Mouse (Mus musculus): Measurements from ENCODE around the gene Cnmd. TPM values are rescaled to one million over a fixed set of nuclear protein-coding genes. Genes with fewer than 3 reads are reported as not detected.

Cnmd gene
- polyA plus RNA-seq (2016; fragmentation: Nextera tagmentation; extraction: Ambion mirVana), result 1.7 and 2.9 TPM in 2 replicates

- Histone ChIP-seq H3K9me3 (no peaks in the 10 kb centered on the region), H3K4me3 (peak within 1 kb of the TSS; percentile 48), H3K27me3 (ENCODE audit: insufficient read depth, poor library complexity, severe bottlenecking) (peaks cover 16% of the 10 kb centered on the region), H3K36me3 (no peaks in the 10 kb centered on the region), H3K27ac (no peak within 1 kb of the TSS), H3K4me1 (peaks cover 9% of the 10 kb centered on the region; the same call in 1 of the 2 replicates)
- DNase-seq (ENCODE audit: low spot score), result no peak
- WGBS, result 55% methylated on average over 4 of the region's 4 CpGs
These were observed at the start of gene Cnmd for GRCm38 (mm10) chr14:79662001-79662400. Gene Cnmd, minus strand, starts transcription at chr14:79662170.

- H3K36me3 ChIP-seq, result no peaks in the 10 kb centered on the region
- H3K27me3 ChIP-seq (ENCODE audit: insufficient read depth, poor library complexity, severe bottlenecking), result no peaks in the 10 kb centered on the region
- no peak overlapping the region for H3K27ac ChIP-seq
- H3K9me3 ChIP-seq, result no peaks in the 10 kb centered on the region
- H3K4me1 ChIP-seq, result no peaks in the 10 kb centered on the region; the same call in 1 of the 2 replicates
- no peak overlapping the region for H3K4me3 ChIP-seq
- 84% methylated on average over 4 of the region's 4 CpGs for WGBS
- DNase-seq (ENCODE audit: low spot score), result no peak
These were observed 49.3 kb upstream of the Cnmd start for GRCm38 (mm10) chr14:79711301-79711700.

DNA sequence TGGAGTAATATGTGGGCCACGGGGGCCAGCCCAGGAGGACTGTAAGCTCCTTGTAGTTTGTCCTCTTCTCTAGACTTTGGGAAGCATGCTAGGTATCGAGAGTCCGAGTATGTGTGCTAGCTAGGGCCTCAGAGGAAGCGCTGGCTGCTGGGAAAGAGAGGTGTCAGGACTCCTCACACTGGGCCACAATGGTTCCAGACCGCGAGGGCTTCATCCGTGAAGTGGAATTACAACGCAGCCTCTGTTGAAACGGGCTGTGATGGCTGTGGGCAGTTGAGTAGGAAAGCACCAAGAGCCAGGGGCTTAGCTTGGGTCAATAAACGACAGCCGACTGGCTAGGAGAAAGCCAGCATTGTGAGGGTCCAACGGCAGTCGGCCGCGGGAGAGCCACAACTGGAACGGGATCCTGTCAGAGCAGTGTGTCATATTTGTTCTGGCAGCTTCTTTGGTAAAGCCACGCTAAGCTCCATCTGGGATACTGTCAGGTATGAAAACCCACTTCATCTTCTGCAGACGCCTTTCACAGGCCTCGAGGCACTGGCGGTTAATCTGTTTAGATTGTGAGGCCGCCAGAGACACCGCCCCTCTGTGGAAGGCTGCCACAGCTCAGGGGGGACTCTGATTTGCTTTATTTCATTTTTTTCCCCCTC lies 41.7 kb upstream of the Cnmd start:
- DNase-seq (ENCODE audit: low spot score), result no peak
- H3K36me3 ChIP-seq, result no peaks in the 10 kb centered on the region
- 85% methylated on average over 22 of the region's 22 CpGs for WGBS
- H3K9me3 ChIP-seq, result no peaks in the 10 kb centered on the region
- no peak overlapping the region for H3K27ac ChIP-seq
- H3K27me3 ChIP-seq (ENCODE audit: insufficient read depth, poor library complexity, severe bottlenecking), result no peaks in the 10 kb centered on the region
- no peak overlapping the region for H3K4me3 ChIP-seq
- no peaks in the 10 kb centered on the region for H3K4me1 ChIP-seq

DNA sequence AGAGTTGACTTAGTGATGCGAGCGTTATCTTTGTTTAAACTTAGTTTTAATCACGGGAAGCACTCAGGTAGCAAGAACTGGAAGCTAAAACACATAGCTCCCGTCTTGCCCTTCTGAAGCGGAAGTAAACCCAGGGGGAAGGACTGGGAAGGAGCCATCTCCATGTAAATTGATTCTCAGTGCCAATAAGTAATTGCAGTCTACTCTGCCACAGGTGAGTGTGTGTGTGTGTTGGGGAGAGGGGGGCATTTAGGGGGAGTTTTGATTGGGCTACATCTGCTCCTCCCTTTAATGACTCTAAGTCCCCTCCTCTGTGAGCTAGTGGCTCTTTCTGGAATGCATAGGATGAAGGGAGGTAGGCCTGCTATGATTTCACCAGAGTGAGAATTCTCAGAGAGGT lies 39.6 kb upstream of the Cnmd start:
- Histone ChIP-seq H3K4me3 (no peak overlapping the region), H3K27ac (no peak overlapping the region), H3K4me1 (no peaks in the 10 kb centered on the region), H3K27me3 (ENCODE audit: insufficient read depth, poor library complexity, severe bottlenecking) (no peaks in the 10 kb centered on the region), H3K9me3 (no peaks in the 10 kb centered on the region), H3K36me3 (no peaks in the 10 kb centered on the region)
- DNase-seq (ENCODE audit: low spot score), result no peak
- WGBS, result 75% methylated on average over 5 of the region's 5 CpGs

DNA sequence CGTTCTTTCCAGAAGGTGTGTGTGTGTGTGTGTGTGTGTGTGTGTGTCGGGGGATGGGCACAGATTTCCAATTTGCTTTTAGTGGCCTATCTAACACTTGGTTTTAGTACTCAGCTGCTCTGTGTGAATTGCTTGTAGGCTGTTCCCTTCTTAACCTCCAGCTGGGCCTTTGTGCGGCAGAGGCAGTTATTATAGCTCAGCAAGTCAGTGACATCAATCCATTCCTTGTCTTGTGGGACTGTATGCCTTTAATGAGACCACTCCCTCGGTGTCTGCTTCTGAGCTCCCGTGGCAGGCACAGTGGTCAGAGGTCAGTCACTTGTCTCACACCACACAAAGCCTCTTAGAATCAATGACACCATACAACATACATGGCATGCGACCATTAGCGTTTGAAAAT lies 39.1 kb upstream of the Cnmd start:
- H3K9me3 ChIP-seq, result no peaks in the 10 kb centered on the region
- H3K4me3 ChIP-seq, result no peak overlapping the region
- no peak for DNase-seq (ENCODE audit: low spot score)
- H3K4me1 ChIP-seq, result no peaks in the 10 kb centered on the region
- no peaks in the 10 kb centered on the region for H3K36me3 ChIP-seq
- H3K27ac ChIP-seq, result no peak overlapping the region
- no peaks in the 10 kb centered on the region for H3K27me3 ChIP-seq (ENCODE audit: insufficient read depth, poor library complexity, severe bottlenecking)
- WGBS, result 74% methylated on average over 7 of the region's 7 CpGs

GRCm38 (mm10) chr14:79699381-79699780 lies 37.4 kb upstream of the Cnmd start:
- Histone ChIP-seq H3K9me3 (no peaks in the 10 kb centered on the region), H3K27ac (no peak overlapping the region), H3K36me3 (no peaks in the 10 kb centered on the region), H3K4me1 (no peaks in the 10 kb centered on the region), H3K27me3 (ENCODE audit: insufficient read depth, poor library complexity, severe bottlenecking) (no peaks in the 10 kb centered on the region), H3K4me3 (no peak overlapping the region)
- WGBS, result 58% methylated on average over 6 of the region's 6 CpGs
- DNase-seq (ENCODE audit: low spot score), result no peak

GRCm38 (mm10) chr14:79690068-79690844 lies 28.3 kb upstream of the Cnmd start:
- no peaks in the 10 kb centered on the region for H3K4me1 ChIP-seq
- no peaks in the 10 kb centered on the region for H3K36me3 ChIP-seq
- H3K4me3 ChIP-seq, result no peak overlapping the region
- H3K27me3 ChIP-seq (ENCODE audit: insufficient read depth, poor library complexity, severe bottlenecking), result no peaks in the 10 kb centered on the region
- H3K27ac ChIP-seq, result no peak overlapping the region
- no peak for DNase-seq (ENCODE audit: low spot score)
- WGBS, result 81% methylated on average over 7 of the region's 7 CpGs
- H3K9me3 ChIP-seq, result no peaks in the 10 kb centered on the region

DNA sequence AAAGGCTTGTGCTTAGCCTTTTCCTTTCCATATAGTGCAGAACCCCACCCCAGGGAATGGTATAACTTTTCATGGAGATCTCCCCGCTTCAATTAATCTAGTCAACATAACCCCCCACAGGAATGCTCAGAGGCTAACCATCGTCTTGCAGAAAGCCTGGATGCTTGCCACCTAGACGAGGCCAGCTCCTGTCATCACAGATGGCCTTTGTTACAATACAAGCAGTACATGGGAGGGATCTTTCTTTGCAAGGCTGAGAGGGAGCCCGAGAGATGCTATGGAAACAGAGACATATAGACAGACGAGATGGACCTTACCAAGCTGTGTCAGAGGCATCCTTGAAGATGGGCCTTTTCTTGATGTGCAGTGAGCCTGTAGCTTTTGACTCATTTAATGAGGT lies 18.7 kb upstream of the Cnmd start:
- WGBS, result 65% methylated on average over 5 of the region's 5 CpGs
- H3K27me3 ChIP-seq (ENCODE audit: insufficient read depth, poor library complexity, severe bottlenecking), result no peaks in the 10 kb centered on the region
- no peaks in the 10 kb centered on the region for H3K4me1 ChIP-seq
- H3K9me3 ChIP-seq, result no peaks in the 10 kb centered on the region
- H3K4me3 ChIP-seq, result no peak overlapping the region
- H3K36me3 ChIP-seq, result no peaks in the 10 kb centered on the region
- DNase-seq (ENCODE audit: low spot score), result no peak
- no peak overlapping the region for H3K27ac ChIP-seq

- Histone ChIP-seq H3K36me3 (no peaks in the 10 kb centered on the region), H3K27ac (no peak overlapping the region), H3K4me3 (no peak overlapping the region), H3K4me1 (no peaks in the 10 kb centered on the region), H3K9me3 (no peaks in the 10 kb centered on the region), H3K27me3 (ENCODE audit: insufficient read depth, poor library complexity, severe bottlenecking) (no peaks in the 10 kb centered on the region)
- DNase-seq (ENCODE audit: low spot score), result no peak
- 61% methylated on average over 14 of the region's 14 CpGs for WGBS
These were observed 16.1 kb upstream of the Cnmd start for GRCm38 (mm10) chr14:79677891-79678687.

- Histone ChIP-seq H3K4me3 (no peak overlapping the region), H3K27ac (no peak overlapping the region)
- DNase-seq (ENCODE audit: low spot score), result no peak
These were observed 15.3 kb upstream of the Cnmd start for GRCm38 (mm10) chr14:79677108-79677753.

GRCm38 (mm10) chr14:79673083-79674013 lies 11.4 kb upstream of the Cnmd start:
- H3K36me3 ChIP-seq, result no peaks in the 10 kb centered on the region
- H3K27me3 ChIP-seq (ENCODE audit: insufficient read depth, poor library complexity, severe bottlenecking), result no peaks in the 10 kb centered on the region
- no peak overlapping the region for H3K27ac ChIP-seq
- DNase-seq (ENCODE audit: low spot score), result no peak
- H3K4me1 ChIP-seq, result no peaks in the 10 kb centered on the region
- H3K9me3 ChIP-seq, result no peaks in the 10 kb centered on the region
- 79% methylated on average over 17 of the region's 17 CpGs for WGBS
- H3K4me3 ChIP-seq, result no peak overlapping the region

More at GRCm38 (mm10) chr14:79677108-79677753, 15.3 kb upstream of the Cnmd start:
- Histone ChIP-seq H3K27me3 (ENCODE audit: insufficient read depth, poor library complexity, severe bottlenecking) (no peaks in the 10 kb centered on the region), H3K9me3 (no peaks in the 10 kb centered on the region), H3K36me3 (no peaks in the 10 kb centered on the region), H3K4me1 (no peaks in the 10 kb centered on the region)
- 48% methylated on average over 15 of the region's 15 CpGs for WGBS

DNA sequence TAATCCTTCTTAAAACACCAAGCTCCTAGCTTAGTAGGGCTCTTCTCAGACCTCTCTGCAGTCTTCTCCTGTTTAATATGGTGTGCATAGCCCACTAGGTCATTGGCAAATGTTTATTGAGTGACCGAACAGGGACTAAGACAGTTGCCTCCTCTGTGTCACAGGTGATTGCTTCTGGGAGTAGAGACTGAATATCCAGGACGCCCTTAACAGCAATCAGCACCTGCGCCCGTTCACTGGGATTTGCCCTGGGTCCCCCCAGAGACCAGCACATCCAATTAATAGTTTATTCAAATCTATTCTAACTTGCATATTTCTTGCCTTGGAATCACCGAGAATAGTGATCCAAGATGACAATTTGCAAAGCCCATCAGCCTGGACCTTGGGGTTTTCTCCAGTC lies 10.6 kb upstream of the Cnmd start:
- Histone ChIP-seq H3K4me1 (no peaks in the 10 kb centered on the region), H3K36me3 (no peaks in the 10 kb centered on the region), H3K4me3 (no peak overlapping the region), H3K9me3 (no peaks in the 10 kb centered on the region), H3K27me3 (ENCODE audit: insufficient read depth, poor library complexity, severe bottlenecking) (no peaks in the 10 kb centered on the region), H3K27ac (no peak overlapping the region)
- WGBS, result 85% methylated on average over 5 of the region's 5 CpGs
- DNase-seq (ENCODE audit: low spot score), result no peak

Data from heart, embryonic 10.5 days (tissue).